Mouse (Mus musculus): ENCODE data around the gene Cabs1.

The Cabs1 gene

GRCm38 (mm10) chr5:87979139-87979538 is at the start of gene Cabs1:
TSS of gene Cabs1 (plus strand) at chr5:87979439.
- no peak for DNase-seq (ENCODE audit: low spot score in 2 of 2)

DNA sequence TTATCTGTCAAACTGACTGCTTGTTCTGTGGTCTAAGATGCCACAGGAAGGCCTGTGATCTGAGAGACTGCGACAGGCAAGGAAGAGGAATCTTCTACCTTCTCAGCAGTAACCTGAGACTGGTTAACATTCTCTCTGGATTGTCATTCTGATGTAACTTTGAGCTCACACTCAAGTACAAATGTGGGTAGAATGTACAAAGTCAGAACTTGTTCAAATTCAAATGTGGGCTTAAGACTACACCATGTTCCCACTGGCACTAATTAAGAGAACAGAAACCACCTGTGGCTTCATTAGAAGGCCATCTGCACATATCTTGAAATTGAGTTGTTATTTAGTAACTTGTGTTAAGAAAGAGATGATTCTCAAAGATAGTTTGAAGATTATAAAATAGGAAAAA is 47.6 kb upstream of the Cabs1 start:
- no peak for DNase-seq (ENCODE audit: low spot score in 2 of 2)

DNA sequence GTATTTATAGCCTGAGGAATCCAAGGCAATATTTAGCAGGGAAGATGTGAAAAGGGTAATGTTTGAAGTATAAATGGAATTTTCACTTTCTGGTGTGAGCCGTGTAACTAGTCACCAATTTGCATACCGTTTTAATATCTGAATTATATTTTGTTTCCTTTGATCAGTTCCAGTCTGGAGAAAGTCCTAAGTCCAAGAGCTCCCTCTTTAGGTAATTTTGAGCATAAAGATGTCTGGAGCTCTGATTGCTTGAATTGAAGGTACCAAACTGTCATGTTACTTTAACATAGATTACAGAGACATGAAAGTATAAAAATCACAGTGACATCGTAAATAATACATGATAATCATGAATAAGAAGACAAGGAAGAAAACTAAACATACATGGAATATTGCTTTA is 38.5 kb upstream of the Cabs1 start:
- no peak for DNase-seq (ENCODE audit: low spot score in 2 of 2)

DNA sequence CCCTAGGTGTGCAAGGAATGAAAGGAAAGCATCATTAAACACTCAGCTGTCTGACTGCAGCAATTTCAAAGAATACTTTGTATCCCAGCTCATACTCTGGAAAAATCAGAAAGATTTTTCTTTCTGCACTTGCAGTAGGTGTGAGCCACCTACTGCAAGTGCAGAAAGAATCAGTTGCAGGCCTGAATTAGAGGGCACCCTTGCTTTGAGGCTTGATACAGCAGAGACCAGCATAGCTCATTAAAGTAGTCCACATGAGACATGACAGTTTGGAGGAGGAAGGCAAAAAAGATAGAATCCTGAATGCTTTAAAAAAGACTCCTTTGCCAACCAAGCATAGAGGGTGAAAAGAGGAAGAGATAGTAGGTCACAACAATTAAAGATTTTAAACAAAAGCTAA is 36.7 kb upstream of the Cabs1 start:
- no peak for DNase-seq (ENCODE audit: low spot score in 2 of 2)

DNA sequence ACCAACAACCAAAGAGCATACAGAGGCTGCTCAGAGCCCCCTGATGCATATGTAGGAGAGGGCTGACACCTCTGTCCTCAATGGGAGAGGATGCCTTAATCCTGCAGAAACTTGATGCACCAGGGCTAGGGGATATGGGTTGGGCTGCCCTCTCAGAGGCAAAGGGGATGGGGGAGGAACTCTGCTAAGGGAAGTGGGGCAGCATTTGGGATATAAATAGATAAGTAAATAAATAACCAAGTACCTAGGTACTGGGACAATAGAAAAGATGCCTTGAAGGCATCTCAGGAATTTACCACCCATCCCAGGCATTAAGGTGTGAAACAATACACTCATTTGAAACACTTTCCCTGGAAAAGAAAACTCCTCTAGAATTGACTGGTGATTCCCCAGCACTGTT is 27.4 kb upstream of the Cabs1 start:
- no peak for DNase-seq (ENCODE audit: low spot score in 2 of 2)

GRCm38 (mm10) chr5:87969201-87969600 is 10.0 kb upstream of the Cabs1 start, which contains the start of the genes 2310003L06Rik and Gm28434:
TSS of gene 2310003L06Rik (plus strand) at chr5:87969459.
TSS of gene Gm28434 (plus strand) at chr5:87969517.
- no peak for DNase-seq (ENCODE audit: low spot score in 2 of 2)

GRCm38 (mm10) chr5:87982468-87983214 is 3.4 kb downstream of the Cabs1 start:
- no peak for DNase-seq (ENCODE audit: low spot score in 2 of 2)

DNA sequence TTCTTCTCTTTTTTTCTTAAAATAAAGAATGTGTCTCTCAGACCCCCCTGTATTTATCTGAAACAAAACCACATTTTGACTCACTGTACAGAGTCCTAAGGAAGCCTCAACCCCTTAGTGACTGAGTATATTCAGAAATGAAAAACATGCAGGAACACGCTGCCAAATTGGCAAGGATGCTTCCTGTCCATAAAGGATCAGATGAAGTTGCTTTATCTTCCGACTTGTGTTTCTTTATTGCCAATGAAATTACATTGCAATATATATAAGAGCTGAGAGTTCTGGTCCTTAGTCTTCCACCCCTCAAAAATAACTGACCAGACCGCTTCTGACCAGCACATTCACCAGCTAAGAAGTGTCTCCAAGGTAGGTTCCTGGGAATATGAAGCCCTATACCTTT is 23.0 kb downstream of the Cabs1 start, which contains the start of gene Smr3a:
Gene Smr3a (plus strand): TSS at position 301 of the 400 bp plus-strand sequence.
- DNase-seq (ENCODE audit: low spot score in 2 of 2) = no peak

- DNase-seq (ENCODE audit: low spot score in 2 of 2) = no peak
Measured at GRCm38 (mm10) chr5:88005241-88005640, 26.0 kb downstream of the Cabs1 start.
